Comparison of ENCODE assay signal across 8 mouse cellular contexts in the genomic region with DNA sequence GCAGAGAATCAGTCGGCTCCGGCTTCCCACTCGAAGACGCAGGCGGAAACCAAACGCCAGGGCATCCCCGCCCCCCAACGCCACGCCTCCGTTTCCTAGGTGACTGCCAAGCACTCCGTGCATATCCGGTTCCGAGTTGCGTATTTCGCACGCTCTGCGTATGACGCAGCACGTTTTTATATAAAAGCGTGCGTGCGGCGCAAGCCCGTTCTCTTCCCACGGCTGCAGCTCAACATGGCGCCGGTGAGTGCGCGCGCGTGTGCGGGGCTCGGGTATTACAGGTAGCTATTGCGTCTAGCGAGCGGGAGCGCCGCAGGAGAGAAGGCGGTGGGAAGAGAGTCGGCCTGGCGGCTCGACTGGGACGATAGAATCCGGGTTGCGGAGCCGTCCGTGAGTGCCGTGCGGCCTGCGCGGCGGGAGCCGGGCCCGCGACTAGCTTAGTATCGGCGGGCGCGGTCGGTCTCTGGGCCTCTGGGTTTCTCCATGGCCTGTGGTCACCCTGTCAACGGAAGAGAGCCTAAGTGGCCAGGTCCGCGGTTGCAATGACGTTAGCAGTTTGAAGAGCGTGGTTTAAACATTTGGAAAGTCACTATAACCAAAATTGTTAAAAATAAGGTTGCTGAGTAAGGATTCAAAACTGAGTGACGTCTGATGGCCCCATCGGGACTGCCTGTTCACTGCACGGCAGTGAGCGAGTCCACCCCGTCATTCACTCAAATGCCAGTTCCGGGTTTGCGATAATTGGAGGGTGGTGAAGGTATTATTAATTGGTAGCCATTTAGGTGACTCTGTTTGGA. TPM values are rescaled to one million over a fixed set of nuclear protein-coding genes. Genes with fewer than 3 reads are reported as not detected.
DNase-seq lines count a peak whose midpoint lies in the region; ATAC-seq lines count a peak whose summit lies in the region.

A gene (plus strand): TSS at position 136 of the 797 bp plus-strand sequence.

- WGBS in hindbrain, embryonic 14.5 days, result under 1% methylated on average over 72 of the region's 72 CpGs

- peak within 1 kb of the TSS; percentile 81 for H3K4me2 ChIP-seq in hindbrain, embryonic 14.5 days (replicated peaks)

- H3K36me3 ChIP-seq in hindbrain, embryonic 14.5 days (replicated peaks; ENCODE audit: control insufficient read depth, insufficient read depth), result peaks cover 27% of the 10 kb centered on the region

- DNase-seq in R1 (ENCODE audit: low read depth, low spot score), result peak; percentile 97
- peak; percentile 96 to 98 for DNase-seq in cerebellum, postnatal 25 days
- peak; percentile 96 to 97 for DNase-seq in frontal cortex, postnatal 25 days (ENCODE audit: low spot score in 2 of 2)
- peak; percentile 99 for DNase-seq in hindbrain, embryonic 14.5 days (ENCODE audit: low spot score)
- DNase-seq in layer of hippocampus, postnatal 36 days, result peak; percentile 98 to 99
- DNase-seq in lung, postnatal 36 days, result peak; percentile 99
- peak; percentile 98 for DNase-seq in retina, postnatal 1 day
- DNase-seq in urinary bladder, adult 18-20 months (ENCODE audit: low spot score in 2 of 2), result peak; percentile 99

- H3K4me1 ChIP-seq in hindbrain, embryonic 14.5 days (replicated peaks; ENCODE audit: control insufficient read depth, insufficient read depth, low read length), result peaks cover 14% of the 10 kb centered on the region

- H3K4me3 ChIP-seq in hindbrain, embryonic 14.5 days (replicated peaks; ENCODE audit: low read length), result peak within 1 kb of the TSS; percentile 88

- H3K27ac ChIP-seq in hindbrain, embryonic 14.5 days, result peak within 1 kb of the TSS; percentile 89

- H3K9ac ChIP-seq in hindbrain, embryonic 14.5 days, result peak within 1 kb of the TSS; percentile 89

- H3K27me3 ChIP-seq in hindbrain, embryonic 14.5 days (ENCODE audit: control insufficient read depth, insufficient read depth, low read length), result no peaks in the 10 kb centered on the region

- no peaks in the 10 kb centered on the region for H3K9me3 ChIP-seq in hindbrain, embryonic 14.5 days (ENCODE audit: control insufficient read depth, low read length)

- peak; percentile 100 for ATAC-seq in hindbrain, embryonic 14.5 days (ENCODE audit: low FRiP score)

RNA-seq across cellular contexts. Expression of the gene that starts here (rescaled TPM):
- polyA plus RNA-seq in hindbrain, embryonic 14.5 days (2014; fragmentation: Nextera tagmentation; extraction: Ambion mirVana), result 280 and 339 TPM in 2 replicates
- 100 to 1,000 TPM; 190 to 201 TPM for total RNA-seq in layer of hippocampus, postnatal 36 days (2021)

Comparison
In these comparisons a context has a peak if more than half of its experiments do, and no peak if none do; other contexts are left out.
1. Peak in every context shown above with its lines: DNase-seq, ATAC-seq, H3K4me3 ChIP-seq and H3K27ac ChIP-seq.